Mouse (Mus musculus): ENCODE data around the gene Lck. TPM values are rescaled to one million over a fixed set of nuclear protein-coding genes. Genes with fewer than 3 reads are reported as not detected.
A peak's percentile ranks its signal among the peaks of the same experiment; 100 is the strongest.

The Lck gene
- polyA plus RNA-seq, 1 experiment from 2014 or later = 13.0 TPM

DNA sequence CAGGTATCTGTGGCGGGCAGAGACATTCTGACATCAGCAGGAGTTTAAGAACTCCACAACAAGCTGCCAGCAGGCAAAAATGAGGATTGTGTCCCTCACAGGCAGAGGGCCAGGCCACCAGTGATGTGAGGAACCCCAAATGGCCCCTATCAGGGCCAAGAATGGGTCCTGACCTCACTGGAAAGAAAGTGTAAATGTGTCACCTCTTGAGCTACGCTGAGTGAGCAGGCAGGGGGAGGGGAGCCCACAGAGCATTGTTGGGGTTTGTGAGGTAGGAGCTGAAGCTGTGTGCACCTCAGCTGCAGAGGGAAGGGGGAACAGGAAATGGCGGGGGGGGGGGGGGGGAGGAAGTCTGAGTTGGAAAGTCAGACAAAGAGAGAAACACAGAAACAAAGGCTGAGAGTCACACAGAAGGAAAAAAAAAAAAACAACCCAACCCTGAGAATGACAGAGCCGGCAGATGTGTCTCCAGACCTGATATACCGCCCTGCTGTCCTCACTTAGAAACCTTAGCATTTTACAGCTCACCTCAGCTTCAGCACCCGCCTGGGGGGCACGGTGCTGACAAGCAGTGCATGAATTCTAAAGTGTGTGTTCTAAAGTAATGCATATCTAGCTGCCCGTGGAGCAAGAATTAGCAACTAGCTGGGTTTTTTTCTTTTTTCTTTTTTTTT is 1.9 kb upstream of the Lck start:
- Histone ChIP-seq H3K4me2 (replicated peaks; ENCODE audit: low read depth, low read length) (peak overlapping the region; percentile 31; the same call in 1 of the 2 replicates), H3K27ac (ENCODE audit: low read length) (peak overlapping the region; percentile 79), H3K9ac (replicated peaks; ENCODE audit: low read length) (peak overlapping the region; percentile 53; the same call in 1 of the 2 replicates), H3K9me3 (ENCODE audit: low read length) (no peaks in the 10 kb centered on the region), H3K4me3 (ENCODE audit: low read length) (no peak overlapping the region; the same call in 1 of the 2 replicates), H3K4me1 (ENCODE audit: insufficient read depth, low read length) (peaks cover 16% of the 10 kb centered on the region), H3K27me3 (ENCODE audit: insufficient read depth, low read length) (no peaks in the 10 kb centered on the region), H3K36me3 (ENCODE audit: insufficient read depth, low read length) (no peaks in the 10 kb centered on the region)
- ATAC-seq (ENCODE audit: low FRiP score, low TSS enrichment) = peak; percentile 53
- WGBS = 18% methylated on average over 7 of the region's 8 CpGs

DNA sequence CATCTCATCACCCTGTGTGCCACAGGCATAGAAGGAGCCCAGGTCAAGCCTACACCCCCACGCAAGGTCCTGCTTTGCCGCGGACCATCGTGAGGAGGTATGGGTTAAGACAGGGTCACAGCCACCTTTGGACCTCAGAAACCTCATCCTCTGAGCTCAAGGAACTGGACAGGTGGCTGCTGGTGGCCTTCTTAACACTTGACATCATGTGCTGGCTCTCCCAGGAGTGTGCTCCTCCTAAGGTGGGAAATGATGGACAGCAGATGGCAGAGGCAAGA is 409 bp downstream of the Lck start:
- peak overlapping the region; percentile 54 for H3K27ac ChIP-seq (ENCODE audit: low read length)

DNA sequence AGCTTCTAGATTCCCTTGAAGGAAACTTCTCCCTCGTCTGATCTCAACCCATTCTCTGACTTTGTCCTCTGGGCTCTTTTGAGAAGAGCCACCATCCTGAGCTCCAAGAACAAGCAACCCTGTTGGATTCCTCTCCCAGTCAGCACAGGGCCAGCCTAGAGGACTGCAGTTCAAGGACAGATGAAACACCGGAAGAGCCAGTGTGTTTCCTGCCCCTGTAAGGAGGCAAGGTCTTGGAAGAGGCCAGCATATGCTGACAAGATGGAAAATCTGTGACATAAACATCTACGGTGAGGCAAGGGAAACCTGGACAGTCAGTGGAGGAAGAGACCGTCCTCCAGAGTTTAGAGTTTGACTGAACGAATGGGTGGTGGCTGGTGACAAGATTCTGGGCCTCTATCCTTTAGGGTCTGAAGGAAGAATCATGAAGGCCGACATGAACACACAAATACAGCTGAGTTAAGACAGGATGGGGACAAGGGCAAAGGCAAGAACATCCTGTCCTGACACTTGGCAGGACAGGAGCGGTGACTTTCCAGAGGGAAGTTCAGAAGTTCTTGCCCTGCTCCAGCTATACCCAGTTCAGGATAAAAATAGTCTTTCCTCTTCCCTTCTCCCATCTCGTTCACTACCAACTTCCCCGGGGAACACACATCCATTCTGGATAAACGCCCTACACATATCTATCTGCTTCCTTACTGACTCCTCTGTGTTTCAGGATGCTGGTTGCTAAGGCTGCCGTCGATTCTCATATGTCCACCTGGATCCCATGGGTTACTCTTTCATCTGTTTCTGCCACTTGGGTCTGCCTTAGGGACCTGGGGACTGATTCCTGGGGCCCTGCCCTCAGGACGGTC is 977 bp downstream of the Lck start:
- 69% methylated on average over 13 of the region's 13 CpGs for WGBS
- Histone ChIP-seq H3K9ac (replicated peaks; ENCODE audit: low read length) (no peak overlapping the region), H3K9me3 (ENCODE audit: low read length) (no peaks in the 10 kb centered on the region), H3K27me3 (ENCODE audit: insufficient read depth, low read length) (no peaks in the 10 kb centered on the region), H3K27ac (ENCODE audit: low read length) (peak overlapping the region; percentile 54), H3K4me2 (replicated peaks; ENCODE audit: low read depth, low read length) (no peak overlapping the region), H3K36me3 (ENCODE audit: insufficient read depth, low read length) (no peaks in the 10 kb centered on the region), H3K4me3 (ENCODE audit: low read length) (no peak overlapping the region), H3K4me1 (ENCODE audit: insufficient read depth, low read length) (peaks cover 13% of the 10 kb centered on the region)
- ATAC-seq (ENCODE audit: low FRiP score, low TSS enrichment) = no peak

More for the DNA sequence above, 409 bp downstream of the Lck start:
- H3K9ac ChIP-seq (replicated peaks; ENCODE audit: low read length) = no peak overlapping the region
- no peaks in the 10 kb centered on the region for H3K27me3 ChIP-seq (ENCODE audit: insufficient read depth, low read length)
- no peaks in the 10 kb centered on the region for H3K36me3 ChIP-seq (ENCODE audit: insufficient read depth, low read length)
- no peak overlapping the region for H3K4me3 ChIP-seq (ENCODE audit: low read length)
- H3K4me1 ChIP-seq (ENCODE audit: insufficient read depth, low read length) = peaks cover 13% of the 10 kb centered on the region
- 84% methylated on average over 4 of the region's 4 CpGs for WGBS
- no peak for ATAC-seq (ENCODE audit: low FRiP score, low TSS enrichment)
- H3K9me3 ChIP-seq (ENCODE audit: low read length) = no peaks in the 10 kb centered on the region
- no peak overlapping the region for H3K4me2 ChIP-seq (replicated peaks; ENCODE audit: low read depth, low read length)

- Histone ChIP-seq H3K4me1 (ENCODE audit: insufficient read depth, low read length) (peaks cover 7% of the 10 kb centered on the region), H3K36me3 (ENCODE audit: insufficient read depth, low read length) (no peaks in the 10 kb centered on the region), H3K9me3 (ENCODE audit: low read length) (no peaks in the 10 kb centered on the region), H3K27ac (ENCODE audit: low read length) (peak overlapping the region; percentile 34; the same call in 1 of the 2 replicates), H3K4me2 (replicated peaks; ENCODE audit: low read depth, low read length) (no peak overlapping the region), H3K9ac (replicated peaks; ENCODE audit: low read length) (no peak overlapping the region), H3K27me3 (ENCODE audit: insufficient read depth, low read length) (no peaks in the 10 kb centered on the region), H3K4me3 (ENCODE audit: low read length) (no peak overlapping the region)
- ATAC-seq (ENCODE audit: low FRiP score, low TSS enrichment) = no peak
- 69% methylated on average over 8 of the region's 8 CpGs for WGBS
Observed at GRCm38 (mm10) chr4:129571551-129572084, 1.8 kb downstream of the Lck start.

GRCm38 (mm10) chr4:129570028-129570427 is 3.4 kb downstream of the Lck start:
- Histone ChIP-seq H3K4me1 (ENCODE audit: insufficient read depth, low read length) (peaks cover 1% of the 10 kb centered on the region; the same call in 1 of the 2 replicates), H3K9me3 (ENCODE audit: low read length) (no peaks in the 10 kb centered on the region), H3K27me3 (ENCODE audit: insufficient read depth, low read length) (no peaks in the 10 kb centered on the region), H3K4me2 (replicated peaks; ENCODE audit: low read depth, low read length) (no peak overlapping the region), H3K36me3 (ENCODE audit: insufficient read depth, low read length) (no peaks in the 10 kb centered on the region), H3K9ac (replicated peaks; ENCODE audit: low read length) (no peak overlapping the region), H3K27ac (ENCODE audit: low read length) (no peak overlapping the region), H3K4me3 (ENCODE audit: low read length) (no peak overlapping the region)
- 84% methylated on average over 6 of the region's 6 CpGs for WGBS
- no peak for ATAC-seq (ENCODE audit: low FRiP score, low TSS enrichment)

DNA sequence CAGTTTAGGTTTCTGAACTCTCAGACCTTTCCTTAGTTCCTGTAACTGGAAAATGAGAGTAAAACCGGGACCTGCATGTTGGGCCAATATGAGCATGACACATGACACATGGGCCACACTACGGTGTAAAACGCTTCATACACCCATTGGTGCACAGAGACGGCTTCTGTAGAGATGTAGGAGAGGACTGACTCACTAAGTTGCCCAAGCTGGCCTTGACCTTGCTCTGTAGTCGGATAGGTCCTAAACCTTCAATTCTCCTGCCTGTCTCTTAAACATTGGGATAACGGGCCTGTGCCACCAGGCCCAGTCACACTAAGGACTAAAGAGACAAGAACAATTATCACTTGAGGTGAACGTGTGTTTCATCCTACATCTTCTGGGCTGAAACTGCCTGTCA is 5.1 kb downstream of the Lck start:
- Histone ChIP-seq H3K9me3 (ENCODE audit: low read length) (no peaks in the 10 kb centered on the region), H3K4me2 (replicated peaks; ENCODE audit: low read depth, low read length) (no peak overlapping the region), H3K9ac (replicated peaks; ENCODE audit: low read length) (no peak overlapping the region), H3K27me3 (ENCODE audit: insufficient read depth, low read length) (no peaks in the 10 kb centered on the region), H3K4me3 (ENCODE audit: low read length) (no peak overlapping the region), H3K36me3 (ENCODE audit: insufficient read depth, low read length) (no peaks in the 10 kb centered on the region), H3K4me1 (ENCODE audit: insufficient read depth, low read length) (peaks cover 3% of the 10 kb centered on the region), H3K27ac (ENCODE audit: low read length) (no peak overlapping the region)
- ATAC-seq (ENCODE audit: low FRiP score, low TSS enrichment) = no peak
- 88% methylated on average over 7 of the region's 7 CpGs for WGBS

DNA sequence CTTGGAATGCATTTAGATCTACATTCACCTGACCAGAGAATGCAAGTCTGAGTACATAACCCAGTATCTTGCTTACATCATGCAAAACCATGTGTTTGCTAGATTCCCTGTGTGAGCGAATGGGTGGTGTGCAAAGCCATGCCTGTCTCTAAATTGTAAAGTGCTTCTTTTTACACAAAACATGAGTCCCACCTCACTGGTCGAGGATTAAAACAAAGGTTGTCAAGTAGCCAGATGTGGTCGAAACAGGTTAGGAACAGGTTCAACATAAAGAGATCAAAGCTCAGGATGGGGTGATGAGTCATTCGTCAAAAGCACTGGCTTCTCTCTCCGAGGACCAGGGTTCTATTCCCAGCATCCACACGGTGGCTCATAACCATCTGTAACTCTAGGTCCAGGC is 8.3 kb downstream of the Lck start:
- H3K4me2 ChIP-seq (replicated peaks; ENCODE audit: low read depth, low read length) = no peak overlapping the region
- no peak overlapping the region for H3K4me3 ChIP-seq (ENCODE audit: low read length)
- no peak for ATAC-seq (ENCODE audit: low FRiP score, low TSS enrichment)
- no peak overlapping the region for H3K9ac ChIP-seq (replicated peaks; ENCODE audit: low read length)
- no peaks in the 10 kb centered on the region for H3K9me3 ChIP-seq (ENCODE audit: low read length)
- H3K27me3 ChIP-seq (ENCODE audit: insufficient read depth, low read length) = no peaks in the 10 kb centered on the region
- H3K27ac ChIP-seq (ENCODE audit: low read length) = no peak overlapping the region
- no peaks in the 10 kb centered on the region for H3K36me3 ChIP-seq (ENCODE audit: insufficient read depth, low read length)
- peaks cover 6% of the 10 kb centered on the region for H3K4me1 ChIP-seq (ENCODE audit: insufficient read depth, low read length)
- 81% methylated on average over 6 of the region's 6 CpGs for WGBS

GRCm38 (mm10) chr4:129563718-129564117 is 9.7 kb downstream of the Lck start:
- Histone ChIP-seq H3K4me2 (replicated peaks; ENCODE audit: low read depth, low read length) (no peak overlapping the region), H3K9ac (replicated peaks; ENCODE audit: low read length) (no peak overlapping the region), H3K36me3 (ENCODE audit: insufficient read depth, low read length) (no peaks in the 10 kb centered on the region), H3K9me3 (ENCODE audit: low read length) (no peaks in the 10 kb centered on the region), H3K4me3 (ENCODE audit: low read length) (no peak overlapping the region), H3K27me3 (ENCODE audit: insufficient read depth, low read length) (no peaks in the 10 kb centered on the region), H3K27ac (ENCODE audit: low read length) (peak overlapping the region; percentile 44; the same call in 1 of the 2 replicates), H3K4me1 (ENCODE audit: insufficient read depth, low read length) (peaks cover 6% of the 10 kb centered on the region)
- peak; percentile 87 for ATAC-seq (ENCODE audit: low FRiP score, low TSS enrichment)
- 21% methylated on average over 8 of the region's 8 CpGs for WGBS

DNA sequence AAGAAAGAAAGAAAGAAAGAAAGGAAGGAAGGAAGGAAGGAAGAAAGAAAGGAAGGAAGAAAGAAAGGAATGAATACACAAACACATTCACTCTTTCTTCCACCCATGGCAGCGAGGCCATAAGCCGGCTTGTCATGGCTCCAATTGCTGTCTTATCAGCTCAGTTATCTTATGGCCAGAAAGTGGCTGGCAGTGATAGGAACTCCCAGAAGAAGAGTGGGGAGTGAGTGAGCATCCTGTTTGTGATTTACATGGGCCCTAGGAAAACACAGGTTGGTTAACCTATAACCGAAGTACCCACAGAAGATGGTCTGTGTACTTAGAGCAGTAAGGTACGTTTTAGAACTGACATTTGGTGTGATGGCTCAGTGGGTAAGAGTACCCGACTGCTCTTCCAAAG is 12.3 kb downstream of the Lck start:
- Histone ChIP-seq H3K27ac (ENCODE audit: low read length) (no peak overlapping the region), H3K36me3 (ENCODE audit: insufficient read depth, low read length) (no peaks in the 10 kb centered on the region), H3K4me2 (replicated peaks; ENCODE audit: low read depth, low read length) (no peak overlapping the region), H3K27me3 (ENCODE audit: insufficient read depth, low read length) (no peaks in the 10 kb centered on the region), H3K4me1 (ENCODE audit: insufficient read depth, low read length) (peaks cover 19% of the 10 kb centered on the region), H3K4me3 (ENCODE audit: low read length) (no peak overlapping the region), H3K9ac (replicated peaks; ENCODE audit: low read length) (no peak overlapping the region), H3K9me3 (ENCODE audit: low read length) (no peaks in the 10 kb centered on the region)
- WGBS = 74% methylated on average over 5 of the region's 5 CpGs
- ATAC-seq (ENCODE audit: low FRiP score, low TSS enrichment) = no peak

Measured in kidney, embryonic 16.5 days (tissue).